Mouse (Mus musculus) embryonic fibroblast, embryonic 13.5 days (primary cell): ENCODE results near the gene Tenm4.

Experiments
- CTCF ChIP-seq: IDR thresholded peaks from 2 replicates; pipeline ENCODE4 v1.5.1; 2011; ENCODE audit warnings: mild to moderate bottlenecking, control low read depth, low read length, moderate library complexity, borderline replicate concordance; ENCODE audit not compliant: insufficient read depth
- POLR2A ChIP-seq: IDR thresholded peaks from 2 replicates; pipeline ENCODE4 v1.6.1; 2011; ENCODE audit warnings: low read depth, mild to moderate bottlenecking, control low read depth, low read length, moderate library complexity

DNA sequence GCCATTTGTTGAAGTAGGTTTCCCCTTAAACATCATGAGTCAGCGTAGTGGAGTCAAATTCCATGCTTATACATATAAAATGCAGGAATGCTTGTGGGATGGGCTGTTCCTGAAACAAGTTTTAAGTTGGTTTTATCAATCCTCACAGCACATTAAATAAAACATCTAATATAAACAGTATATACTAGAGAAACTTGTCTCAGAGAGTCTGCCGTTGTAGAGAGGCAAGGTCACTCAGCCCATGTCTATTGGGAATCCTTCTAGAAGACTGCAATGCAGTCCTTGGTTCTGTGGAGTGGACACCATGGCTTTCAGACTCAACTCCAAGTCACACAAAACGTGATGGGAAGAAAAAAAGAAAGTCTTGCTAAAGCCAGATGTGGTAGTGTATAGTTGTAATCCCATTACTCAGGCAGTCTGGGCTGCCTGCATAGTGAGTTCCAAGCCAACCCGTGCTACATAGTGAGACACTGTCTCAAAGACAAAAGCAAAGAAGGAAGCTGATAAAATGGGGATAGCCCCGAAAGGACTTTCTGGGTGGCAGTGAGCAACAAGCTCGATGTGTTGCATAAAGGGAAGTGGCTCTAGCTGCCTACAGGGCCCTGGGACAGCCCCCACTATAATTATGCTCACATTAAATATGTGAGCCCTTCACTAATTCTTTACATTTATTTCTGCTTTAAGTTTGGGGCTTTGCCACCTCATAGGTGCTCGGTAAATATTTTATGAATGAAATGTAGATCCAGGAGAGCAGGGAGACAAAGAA lies 707.6 kb downstream of the Tenm4 start:
- no peak for TF ChIP-seq CTCF
- TF ChIP-seq POLR2A: no peak
